Mouse (Mus musculus) embryonic facial prominence, embryonic 14.5 days (tissue): ENCODE data around the gene Nrros. TPM values are rescaled to one million over a fixed set of nuclear protein-coding genes. Genes with fewer than 3 reads are reported as not detected.

Source experiments
- ATAC-seq: fragments of 200-750 bp; cut with Nextera tagmentation; 2 replicates; pipeline ENCODE4 v1.8.0; 2017; ENCODE audit warnings: low read depth, moderate number of reproducible peaks, moderate TSS enrichment
- DNase-seq: peaks from one replicate; pipeline ENCODE4 v3.0.0-alpha.2; 2015; ENCODE audit warnings: low spot score
- H3K27ac ChIP-seq: fragments of 300-500 bp; sonication (generic); replicated peaks from 2 replicates; pipeline ENCODE4 v1.5.1; 2014; ENCODE audit warnings: low read depth, mild to moderate bottlenecking, low read length, moderate library complexity
- H3K27me3 ChIP-seq: fragments of 300-500 bp; sonication (generic); replicated peaks from 2 replicates; pipeline ENCODE4 v1.6.1; 2014; ENCODE audit warnings: low read length; ENCODE audit not compliant: control insufficient read depth, insufficient read depth
- H3K36me3 ChIP-seq: fragments of 300-500 bp; sonication (generic); 2 replicates; pipeline ENCODE4 v1.6.1; 2014; ENCODE audit warnings: low read length, mixed read lengths; ENCODE audit not compliant: control insufficient read depth, insufficient read depth
- H3K4me1 ChIP-seq: fragments of 300-500 bp; sonication (generic); 2 replicates; pipeline ENCODE4 v1.6.1; 2014; ENCODE audit warnings: antibody characterized with exemption, low read length; ENCODE audit not compliant: control insufficient read depth, insufficient read depth
- H3K4me2 ChIP-seq: fragments of 300-500 bp; sonication (generic); 2 replicates; pipeline ENCODE4 v1.6.1; 2014; ENCODE audit warnings: low read depth, mild to moderate bottlenecking, low read length, moderate library complexity, mixed read lengths
- H3K4me3 ChIP-seq: fragments of 300-500 bp; sonication (generic); 2 replicates; pipeline ENCODE4 v1.5.1; 2014; ENCODE audit warnings: low read depth, mild to moderate bottlenecking, low read length
- H3K9ac ChIP-seq: fragments of 300-500 bp; sonication (generic); 2 replicates; pipeline ENCODE4 v1.6.1; 2014; ENCODE audit warnings: low read depth, mild to moderate bottlenecking, low read length, moderate library complexity, mixed read lengths
- H3K9me3 ChIP-seq: fragments of 300-500 bp; sonication (generic); 2 replicates; pipeline ENCODE4 v1.6.1; 2016; ENCODE audit warnings: low read length; ENCODE audit not compliant: control insufficient read depth
- WGBS: fragments of 180-500 bp; shearing (Covaris S2); extraction: QIAGEN DNeasy Blood & Tissue Kit; methylation state at CpG from one replicate; pipeline ENCODE4 v1.1.7; 2014; 5-methylcytosine and 5-hydroxymethylcytosine counted together
- polyA plus RNA-seq: library from polyadenylated mRNA; unstranded; fragments of >200 nt; fragmentation: Nextera tagmentation; extraction: Ambion mirVana; gene quantifications from 2 replicates; pipeline ENCODE4 v1.2.1, GENCODE M21; 2014

Gene Nrros
- polyA plus RNA-seq, 1 experiment from 2014 or later = 23.1 TPM

- Histone ChIP-seq H3K9ac (no peak overlapping the region), H3K4me2 (no peak overlapping the region), H3K4me3 (no peak overlapping the region), H3K36me3 (no peaks in the 10 kb centered on the region), H3K9me3 (no peaks in the 10 kb centered on the region), H3K27ac (no peak overlapping the region), H3K4me1 (no peaks in the 10 kb centered on the region), H3K27me3 (no peaks in the 10 kb centered on the region)
- DNase-seq (no peak), ATAC-seq (no peak)
- 53% methylated on average over 6 of the region's 6 CpGs for WGBS
Observed at GRCm38 (mm10) chr16:32115781-32116180, 49.6 kb downstream of the Nrros start.

- Histone ChIP-seq H3K27ac (no peak overlapping the region), H3K27me3 (no peaks in the 10 kb centered on the region), H3K9me3 (no peaks in the 10 kb centered on the region), H3K4me1 (no peaks in the 10 kb centered on the region), H3K36me3 (no peaks in the 10 kb centered on the region), H3K9ac (no peak overlapping the region), H3K4me3 (no peak overlapping the region), H3K4me2 (peak overlapping the region; percentile 18; the same call in 1 of the 2 replicates)
- DNase-seq = peak; percentile 68
- ATAC-seq = no peak
- 9% methylated on average over 15 of the region's 15 CpGs for WGBS
Observed at GRCm38 (mm10) chr16:32114968-32115695, 50.3 kb downstream of the Nrros start.

GRCm38 (mm10) chr16:32114406-32114805 is 51.0 kb downstream of the Nrros start:
- 84% methylated on average over 10 of the region's 10 CpGs for WGBS
- Histone ChIP-seq H3K27ac (no peak overlapping the region; the same call in 1 of the 2 replicates), H3K4me2 (no peak overlapping the region), H3K9ac (no peak overlapping the region), H3K27me3 (no peaks in the 10 kb centered on the region), H3K4me3 (no peak overlapping the region), H3K9me3 (no peaks in the 10 kb centered on the region), H3K4me1 (no peaks in the 10 kb centered on the region), H3K36me3 (no peaks in the 10 kb centered on the region)
- ATAC-seq (no peak), DNase-seq (no peak)

GRCm38 (mm10) chr16:32113541-32114218 is 51.7 kb downstream of the Nrros start:
- WGBS = 62% methylated on average over 23 of the region's 23 CpGs
- Histone ChIP-seq H3K36me3 (no peaks in the 10 kb centered on the region), H3K9me3 (no peaks in the 10 kb centered on the region), H3K27ac (no peak overlapping the region), H3K4me3 (no peak overlapping the region), H3K27me3 (no peaks in the 10 kb centered on the region), H3K9ac (no peak overlapping the region), H3K4me2 (no peak overlapping the region), H3K4me1 (no peaks in the 10 kb centered on the region)
- DNase-seq = peak; percentile 37
- ATAC-seq = no peak

- no peak overlapping the region for H3K4me3 ChIP-seq
- H3K9ac ChIP-seq = no peak overlapping the region
- no peaks in the 10 kb centered on the region for H3K4me1 ChIP-seq
- ATAC-seq = no peak
- no peak for DNase-seq
- 72% methylated on average over 15 of the region's 15 CpGs for WGBS
- H3K4me2 ChIP-seq = no peak overlapping the region
- H3K27ac ChIP-seq = no peak overlapping the region
- no peaks in the 10 kb centered on the region for H3K9me3 ChIP-seq
- no peaks in the 10 kb centered on the region for H3K27me3 ChIP-seq
- peaks cover 23% of the 10 kb centered on the region for H3K36me3 ChIP-seq
Observed at GRCm38 (mm10) chr16:32110951-32111699, 54.3 kb downstream of the Nrros start.

GRCm38 (mm10) chr16:32108578-32108977 is 56.8 kb downstream of the Nrros start:
- Histone ChIP-seq H3K27me3 (no peaks in the 10 kb centered on the region), H3K9ac (no peak overlapping the region), H3K4me2 (no peak overlapping the region), H3K36me3 (peaks cover 42% of the 10 kb centered on the region), H3K4me1 (no peaks in the 10 kb centered on the region), H3K9me3 (0 out of 2 replicates have a peak, but pooled peaks cover 3% of the 10 kb centered on the region), H3K27ac (no peak overlapping the region), H3K4me3 (no peak overlapping the region)
- no peak for ATAC-seq
- WGBS = 91% methylated on average over 2 of the region's 2 CpGs
- no peak for DNase-seq

GRCm38 (mm10) chr16:32108170-32108569 is 57.2 kb downstream of the Nrros start:
- H3K9me3 ChIP-seq = 0 out of 2 replicates have a peak, but pooled peaks cover 3% of the 10 kb centered on the region
- no peaks in the 10 kb centered on the region for H3K4me1 ChIP-seq
- H3K27ac ChIP-seq = no peak overlapping the region
- no peak overlapping the region for H3K4me2 ChIP-seq
- H3K4me3 ChIP-seq = no peak overlapping the region
- no peaks in the 10 kb centered on the region for H3K27me3 ChIP-seq
- ATAC-seq = no peak
- peaks cover 45% of the 10 kb centered on the region for H3K36me3 ChIP-seq
- DNase-seq = no peak
- WGBS = 82% methylated on average over 7 of the region's 7 CpGs
- H3K9ac ChIP-seq = no peak overlapping the region

GRCm38 (mm10) chr16:32107342-32108045 is 57.9 kb downstream of the Nrros start:
- Histone ChIP-seq H3K36me3 (peaks cover 52% of the 10 kb centered on the region), H3K4me3 (no peak overlapping the region), H3K4me1 (no peaks in the 10 kb centered on the region), H3K4me2 (no peak overlapping the region), H3K9me3 (0 out of 2 replicates have a peak, but pooled peaks cover 3% of the 10 kb centered on the region), H3K27me3 (no peaks in the 10 kb centered on the region), H3K27ac (no peak overlapping the region), H3K9ac (no peak overlapping the region)
- WGBS = 88% methylated on average over 12 of the region's 12 CpGs
- DNase-seq (no peak), ATAC-seq (no peak)
